Mouse (Mus musculus) monocyte, adult 5-6 weeks (primary cell): ENCODE results near the gene Osbpl9. TPM values are rescaled to one million over a fixed set of nuclear protein-coding genes. Genes with fewer than 3 reads are reported as not detected.

ENCODE experiments used
- ATAC-seq: fragments of 153-309, 156-312 bp; replicated peaks from 2 replicates; pipeline ENCODE4 v1.8.0; 2017; ENCODE audit warnings: mild to moderate bottlenecking; ENCODE audit not compliant: low TSS enrichment, insufficient number of reproducible peaks, severe bottlenecking, poor library complexity, low FRiP score
- total RNA-seq: library from RNA; stranded (forward); fragments of 200-1000, 200-491, 200-594 nt; gene quantifications from 3 replicates; pipeline ENCODE4 v1.2.3, GENCODE M21; 2017

The Osbpl9 gene
- 182 to 250 TPM (median 202 TPM) in 3 replicates for total RNA-seq

- ATAC-seq = peak; percentile 95
Measured at GRCm38 (mm10) chr4:109201582-109202424, at the start of gene Osbpl9. Gene Osbpl9, minus strand, starts transcription at chr4:109202272.

- peak; percentile 70; the same call in 1 of the 2 replicates for ATAC-seq
Measured at GRCm38 (mm10) chr4:109251605-109252004, 49.5 kb upstream of the Osbpl9 start.

GRCm38 (mm10) chr4:109245016-109245620, 43.0 kb upstream of the Osbpl9 start:
- ATAC-seq = no peak

GRCm38 (mm10) chr4:109244506-109244905, 42.4 kb upstream of the Osbpl9 start:
- no peak for ATAC-seq

GRCm38 (mm10) chr4:109241934-109242333, 39.9 kb upstream of the Osbpl9 start:
- no peak for ATAC-seq

GRCm38 (mm10) chr4:109241221-109241620, 39.1 kb upstream of the Osbpl9 start:
- no peak for ATAC-seq

GRCm38 (mm10) chr4:109238428-109239268, 36.6 kb upstream of the Osbpl9 start:
- no peak for ATAC-seq

GRCm38 (mm10) chr4:109236186-109236879, 34.3 kb upstream of the Osbpl9 start:
- no peak for ATAC-seq

GRCm38 (mm10) chr4:109234806-109235350, 32.8 kb upstream of the Osbpl9 start:
- no peak for ATAC-seq

- ATAC-seq = no peak
Measured at GRCm38 (mm10) chr4:109234185-109234584, 32.1 kb upstream of the Osbpl9 start, which contains the start of gene Calr4. Gene Calr4, plus strand, starts transcription at chr4:109234485.

- ATAC-seq = no peak
Measured at GRCm38 (mm10) chr4:109229766-109230279, 27.8 kb upstream of the Osbpl9 start.

GRCm38 (mm10) chr4:109226071-109226470, 24.0 kb upstream of the Osbpl9 start:
- no peak for ATAC-seq

GRCm38 (mm10) chr4:109225606-109226005, 23.5 kb upstream of the Osbpl9 start:
- ATAC-seq = no peak

GRCm38 (mm10) chr4:109224762-109225552, 22.9 kb upstream of the Osbpl9 start:
- no peak for ATAC-seq

GRCm38 (mm10) chr4:109222001-109222400, 19.9 kb upstream of the Osbpl9 start:
- no peak for ATAC-seq

GRCm38 (mm10) chr4:109220441-109220940, 18.4 kb upstream of the Osbpl9 start:
- ATAC-seq = no peak

- ATAC-seq = no peak
Measured at GRCm38 (mm10) chr4:109218008-109218407, 15.9 kb upstream of the Osbpl9 start.
